Mouse (Mus musculus) midbrain, postnatal 0 days (tissue): ENCODE data around the gene Itga4. TPM values are rescaled to one million over a fixed set of nuclear protein-coding genes. Genes with fewer than 3 reads are reported as not detected.

Source experiments
- ATAC-seq: fragments of 200-750 bp; cut with Nextera tagmentation; 2 replicates; pipeline ENCODE4 v1.8.0; 2017; ENCODE audit warnings: moderate number of reproducible peaks, mild to moderate bottlenecking, moderate TSS enrichment, moderate library complexity; ENCODE audit not compliant: low FRiP score
- DNase-seq: peaks from one replicate; pipeline ENCODE4 v3.0.0-alpha.2; 2015; ENCODE audit warnings: low spot score
- H3K27ac ChIP-seq: fragments of 300-500 bp; sonication (generic); 2 replicates; pipeline ENCODE4 v1.5.1; 2014; ENCODE audit warnings: low read depth, mild to moderate bottlenecking, low read length, mixed read lengths
- H3K27me3 ChIP-seq: fragments of 300-500 bp; sonication (generic); 2 replicates; pipeline ENCODE4 v1.6.1; 2014; ENCODE audit warnings: low read length, control low read depth, mixed read lengths; ENCODE audit not compliant: insufficient read depth
- H3K36me3 ChIP-seq: fragments of 300-500 bp; sonication (generic); 2 replicates; pipeline ENCODE4 v1.6.1; 2014; ENCODE audit warnings: low read length, control low read depth, mixed read lengths; ENCODE audit not compliant: insufficient read depth
- H3K4me1 ChIP-seq: fragments of 300-500 bp; sonication (generic); 2 replicates; pipeline ENCODE4 v1.6.1; 2014; ENCODE audit warnings: mild to moderate bottlenecking, control low read depth, antibody characterized with exemption, low read length, mixed read lengths; ENCODE audit not compliant: insufficient read depth
- H3K4me2 ChIP-seq: fragments of 300-500 bp; sonication (generic); 2 replicates; pipeline ENCODE4 v1.6.1; 2014; ENCODE audit warnings: low read depth, mild to moderate bottlenecking, low read length, mixed read lengths; ENCODE audit not compliant: poor library complexity, severe bottlenecking
- H3K4me3 ChIP-seq: fragments of 300-500 bp; sonication (generic); 2 replicates; pipeline ENCODE4 v1.5.1; 2014; ENCODE audit warnings: low read depth, mild to moderate bottlenecking, low read length, moderate library complexity
- H3K9ac ChIP-seq: fragments of 300-500 bp; sonication (generic); replicated peaks from 2 replicates; pipeline ENCODE4 v1.6.1; 2014; ENCODE audit warnings: mild to moderate bottlenecking, low read length, moderate library complexity, mixed read lengths; ENCODE audit not compliant: poor library complexity, severe bottlenecking
- H3K9me3 ChIP-seq: fragments of 300-500 bp; sonication (generic); 2 replicates; pipeline ENCODE4 v1.6.1; 2016; ENCODE audit warnings: low read length, control low read depth
- CTCF ChIP-seq: IDR thresholded peaks from 2 replicates; pipeline ENCODE4 v1.5.1; 2016; ENCODE audit warnings: antibody characterized with exemption, mild to moderate bottlenecking
- WGBS: fragments of 180-500 bp; shearing (Covaris S2); extraction: QIAGEN DNeasy Blood & Tissue Kit; methylation state at CpG from one replicate; pipeline ENCODE4 v1.1.7; 2014; 5-methylcytosine and 5-hydroxymethylcytosine counted together
- polyA plus RNA-seq: library from polyadenylated mRNA; unstranded; fragments of >200 nt; fragmentation: Nextera tagmentation; extraction: Ambion mirVana; gene quantifications from 2 replicates; pipeline ENCODE4 v1.2.1, GENCODE M21; 2015
- total RNA-seq: library from RNA; depleted of rRNA; stranded (reverse); fragments of >200 nt; gene quantifications from 2 replicates; pipeline ENCODE4 v1.2.3, GENCODE M21; 2014

Gene Itga4
- total and polyA plus RNA-seq, 2 experiments from 2014 or later = 1.5 to 3.1 TPM

DNA sequence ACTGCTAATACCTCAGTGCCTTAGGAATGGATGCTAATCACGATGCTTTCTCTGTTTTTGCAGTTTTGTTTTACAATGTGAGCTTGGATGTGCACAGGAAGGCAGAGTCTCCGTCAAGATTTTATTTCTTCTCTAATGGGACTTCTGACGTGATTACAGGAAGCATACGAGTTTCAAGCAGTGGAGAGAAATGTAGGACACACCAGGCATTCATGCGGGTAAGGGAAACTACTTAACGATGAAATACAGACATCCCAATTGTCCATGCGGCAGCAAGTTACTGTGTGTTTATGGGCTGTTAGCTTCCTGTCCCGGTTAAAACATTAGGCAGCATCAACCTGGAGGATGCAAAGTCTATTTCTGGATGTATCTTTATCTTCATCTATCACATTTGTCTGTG is 36.7 kb downstream of the Itga4 start:
- Histone ChIP-seq H3K9me3 (no peaks in the 10 kb centered on the region), H3K4me2 (no peak overlapping the region), H3K4me3 (no peak overlapping the region), H3K36me3 (no peaks in the 10 kb centered on the region), H3K27me3 (no peaks in the 10 kb centered on the region), H3K27ac (no peak overlapping the region), H3K4me1 (no peaks in the 10 kb centered on the region), H3K9ac (no peak overlapping the region)
- ATAC-seq = no peak
- no peak for DNase-seq
- WGBS = 81% methylated on average over 8 of the region's 8 CpGs
- TF ChIP-seq CTCF = no peak

DNA sequence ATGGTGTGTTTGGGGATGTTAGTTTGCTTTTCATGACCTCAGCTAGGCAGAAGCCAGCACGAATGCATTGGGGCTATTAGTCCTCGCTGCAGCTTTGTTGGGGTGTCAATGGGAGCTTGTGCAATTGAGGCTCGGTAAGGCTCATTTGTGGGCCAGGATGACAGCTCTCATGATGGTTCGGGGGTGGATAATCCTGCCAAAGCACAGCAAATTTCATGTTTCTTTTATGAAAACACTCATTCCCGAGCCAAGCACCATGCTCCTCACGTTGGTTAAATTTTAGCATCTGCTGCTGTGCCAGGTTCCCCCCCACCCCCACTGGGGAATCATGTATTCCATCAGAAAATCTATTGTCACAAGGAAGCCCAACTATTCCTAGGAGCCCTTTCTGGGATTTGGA is 37.2 kb downstream of the Itga4 start:
- TF ChIP-seq CTCF = no peak
- Histone ChIP-seq H3K4me3 (no peak overlapping the region), H3K27me3 (no peaks in the 10 kb centered on the region), H3K4me2 (no peak overlapping the region), H3K27ac (no peak overlapping the region), H3K9ac (no peak overlapping the region), H3K36me3 (no peaks in the 10 kb centered on the region), H3K9me3 (no peaks in the 10 kb centered on the region), H3K4me1 (no peaks in the 10 kb centered on the region)
- WGBS = 61% methylated on average over 6 of the region's 6 CpGs
- DNase-seq (no peak), ATAC-seq (no peak)

DNA sequence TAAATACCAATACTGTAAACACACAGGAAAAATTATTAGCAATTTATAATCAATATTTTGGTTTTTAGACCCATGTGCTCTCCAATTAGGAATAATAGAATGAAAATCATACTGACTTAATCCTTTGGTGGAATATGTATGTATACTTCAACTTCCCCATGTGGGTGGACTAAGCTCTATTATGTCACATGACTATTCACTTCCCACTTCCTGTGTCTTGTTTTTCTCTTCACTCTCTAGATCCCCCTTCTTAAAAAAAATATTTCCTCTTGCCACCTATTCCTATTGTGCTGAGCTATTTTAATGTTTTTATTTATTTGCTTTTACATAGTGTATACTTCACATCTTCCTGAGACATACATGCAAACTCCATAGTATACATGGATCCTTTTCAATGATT is 47.2 kb downstream of the Itga4 start:
- H3K9ac ChIP-seq = no peak overlapping the region
- H3K4me2 ChIP-seq = no peak overlapping the region
- H3K9me3 ChIP-seq = no peaks in the 10 kb centered on the region
- no peaks in the 10 kb centered on the region for H3K36me3 ChIP-seq
- DNase-seq (no peak), ATAC-seq (no peak)
- H3K4me3 ChIP-seq = no peak overlapping the region
- no peaks in the 10 kb centered on the region for H3K4me1 ChIP-seq
- H3K27me3 ChIP-seq = no peaks in the 10 kb centered on the region
- TF ChIP-seq CTCF = no peak
- no peak overlapping the region for H3K27ac ChIP-seq

DNA sequence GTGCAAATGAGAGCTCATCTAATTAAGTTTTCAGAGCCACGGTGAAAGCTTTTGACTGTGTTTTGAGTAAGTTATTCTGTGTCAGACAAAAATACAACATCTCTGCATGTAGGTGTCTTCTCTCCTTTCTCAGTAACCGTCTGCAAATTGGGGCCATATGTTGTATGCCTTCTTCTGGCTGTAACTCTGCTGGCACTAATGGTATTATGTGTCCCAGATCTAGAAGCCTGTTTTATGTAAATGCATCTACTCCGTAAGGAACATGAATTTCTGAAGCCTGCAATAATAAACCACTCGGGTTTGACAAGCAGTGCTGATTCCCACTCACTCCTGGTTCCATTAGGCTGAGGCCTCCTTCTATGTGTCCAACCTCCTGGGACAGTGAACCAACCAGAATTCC is 52.3 kb downstream of the Itga4 start:
- TF ChIP-seq CTCF = no peak
- whole genome bisulfite sequencing = 72% methylated on average over 4 of the region's 4 CpGs
- Histone ChIP-seq H3K36me3 (no peaks in the 10 kb centered on the region), H3K9me3 (no peaks in the 10 kb centered on the region), H3K4me2 (no peak overlapping the region), H3K4me3 (no peak overlapping the region), H3K27ac (no peak overlapping the region), H3K27me3 (no peaks in the 10 kb centered on the region), H3K9ac (no peak overlapping the region), H3K4me1 (no peaks in the 10 kb centered on the region)
- DNase-seq (no peak), ATAC-seq (no peak)

DNA sequence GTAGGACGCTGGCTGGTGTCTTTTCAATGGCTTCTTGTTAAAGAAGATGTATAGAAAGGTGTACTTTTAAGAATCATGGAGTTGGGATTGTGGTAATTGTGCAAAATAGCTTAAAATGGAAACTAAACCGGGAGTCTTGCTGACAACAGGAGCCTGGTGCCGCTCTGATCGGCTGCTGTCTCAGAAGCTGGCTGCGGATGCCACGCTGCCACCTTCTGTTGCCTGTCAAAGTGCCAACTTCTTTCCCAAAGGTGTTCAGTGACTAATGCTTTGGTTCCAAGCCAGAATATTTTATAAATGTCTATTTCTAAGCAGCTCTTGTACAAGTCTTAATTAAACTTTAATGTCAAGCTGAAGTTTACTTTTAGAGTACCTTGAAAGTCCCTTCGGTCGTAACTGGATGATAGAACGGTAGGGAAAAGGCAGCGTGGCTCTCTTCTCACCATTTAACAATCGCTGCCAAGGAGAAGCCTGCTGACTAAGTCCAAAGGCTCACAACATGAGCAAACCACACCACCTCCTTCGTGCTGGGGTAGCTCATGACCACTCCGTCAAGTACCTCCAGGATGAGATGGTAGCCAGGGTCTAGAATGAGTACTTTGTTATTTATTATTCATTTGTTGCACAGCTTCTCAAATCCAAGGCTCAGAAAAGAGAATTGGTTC is 54.4 kb downstream of the Itga4 start:
- no peak; the same call in 1 of the 2 replicates for ATAC-seq

DNA sequence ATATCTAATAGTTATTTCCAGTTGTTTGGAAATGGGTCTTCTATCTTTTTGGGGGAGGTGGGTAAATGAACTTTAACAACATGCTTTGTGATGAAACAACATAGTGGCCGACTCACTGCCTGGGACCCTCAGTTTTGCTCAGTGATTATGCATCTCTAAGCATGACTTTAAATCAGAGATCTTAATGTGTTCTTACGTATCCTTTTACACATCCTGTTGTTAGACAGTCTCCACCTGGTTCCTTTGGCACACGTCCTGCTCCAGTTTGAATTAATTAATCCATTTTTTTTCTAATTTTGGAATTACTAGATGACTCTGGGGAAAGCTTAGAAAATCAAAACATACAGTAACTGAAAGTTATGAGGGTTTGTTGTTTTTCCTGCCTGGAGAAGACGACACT is 57.3 kb downstream of the Itga4 start:
- DNase-seq = no peak
- no peak for TF ChIP-seq CTCF
- H3K9ac ChIP-seq = no peak overlapping the region
- H3K27ac ChIP-seq = no peak overlapping the region
- no peaks in the 10 kb centered on the region for H3K27me3 ChIP-seq
- WGBS = 82% methylated on average over 4 of the region's 4 CpGs
- H3K9me3 ChIP-seq = no peaks in the 10 kb centered on the region
- H3K4me3 ChIP-seq = no peak overlapping the region
- H3K4me1 ChIP-seq = no peaks in the 10 kb centered on the region
- ATAC-seq = no peak
- no peak overlapping the region for H3K4me2 ChIP-seq
- no peaks in the 10 kb centered on the region for H3K36me3 ChIP-seq

More for the DNA sequence above, 54.4 kb downstream of the Itga4 start:
- H3K4me1 ChIP-seq = no peaks in the 10 kb centered on the region
- H3K36me3 ChIP-seq = no peaks in the 10 kb centered on the region
- DNase-seq = peak; percentile 78
- no peak overlapping the region for H3K4me3 ChIP-seq
- TF ChIP-seq CTCF = no peak
- H3K4me2 ChIP-seq = no peak overlapping the region
- H3K9me3 ChIP-seq = no peaks in the 10 kb centered on the region
- no peak overlapping the region for H3K27ac ChIP-seq
- WGBS = 71% methylated on average over 13 of the region's 13 CpGs
- H3K9ac ChIP-seq = no peak overlapping the region
- H3K27me3 ChIP-seq = no peaks in the 10 kb centered on the region
